Mouse (Mus musculus) right cerebral cortex, adult 2 months (tissue): Measurements from ENCODE around the gene Bend7.

Experiments used
- DNase-seq, 2 experiments: peaks; one replicate each; pipeline ENCODE4 v3.0.0; 2021 to 2022; ENCODE audit warnings: low spot score in 2 of 2

Gene Bend7

GRCm38 (mm10) chr2:4717769-4718661, at the start of gene Bend7:
Bend7 (plus strand) TSS chr2:4717831.
- DNase-seq, result peak; percentile 8 to 10

GRCm38 (mm10) chr2:4668626-4669025, 49.0 kb upstream of the Bend7 start:
- no peak for DNase-seq

- no peak for DNase-seq
Measured at GRCm38 (mm10) chr2:4669701-4670100, 47.9 kb upstream of the Bend7 start.

- DNase-seq, result no peak
Measured at GRCm38 (mm10) chr2:4671636-4672035, 46.0 kb upstream of the Bend7 start.

GRCm38 (mm10) chr2:4679886-4680285, 37.7 kb upstream of the Bend7 start:
- DNase-seq, result no peak

- no peak for DNase-seq
Measured at GRCm38 (mm10) chr2:4711262-4711661, 6.4 kb upstream of the Bend7 start.

GRCm38 (mm10) chr2:4717081-4717768, 406 bp upstream of the Bend7 start:
- peak; percentile 4 to 6 for DNase-seq

- DNase-seq, result no peak
Measured at GRCm38 (mm10) chr2:4723088-4723487, 5.5 kb downstream of the Bend7 start.

- DNase-seq, result no peak
Measured at GRCm38 (mm10) chr2:4730161-4730560, 12.5 kb downstream of the Bend7 start.

- no peak for DNase-seq
Measured at GRCm38 (mm10) chr2:4733971-4734370, 16.3 kb downstream of the Bend7 start.

GRCm38 (mm10) chr2:4736095-4736797, 18.6 kb downstream of the Bend7 start:
- no peak for DNase-seq

- no peak for DNase-seq
Measured at GRCm38 (mm10) chr2:4736798-4737155, 19.1 kb downstream of the Bend7 start.

- DNase-seq, result no peak
Measured at GRCm38 (mm10) chr2:4751918-4752317, 34.3 kb downstream of the Bend7 start.

GRCm38 (mm10) chr2:4755716-4756115, 38.1 kb downstream of the Bend7 start:
- no peak for DNase-seq

GRCm38 (mm10) chr2:4757218-4757617, 39.6 kb downstream of the Bend7 start:
- DNase-seq, result no peak

GRCm38 (mm10) chr2:4760741-4761140, 43.1 kb downstream of the Bend7 start:
- DNase-seq, result no peak

- DNase-seq, result no peak
Measured at GRCm38 (mm10) chr2:4761906-4762305, 44.3 kb downstream of the Bend7 start.

- no peak for DNase-seq
Measured at GRCm38 (mm10) chr2:4764071-4764470, 46.4 kb downstream of the Bend7 start.

GRCm38 (mm10) chr2:4770376-4770775, 52.7 kb downstream of the Bend7 start:
- DNase-seq, result no peak

- DNase-seq, result no peak
Measured at GRCm38 (mm10) chr2:4773911-4774310, 56.3 kb downstream of the Bend7 start.

- DNase-seq, result no peak
Measured at GRCm38 (mm10) chr2:4777291-4777690, 59.7 kb downstream of the Bend7 start.

GRCm38 (mm10) chr2:4781641-4782040, 64.0 kb downstream of the Bend7 start:
- no peak for DNase-seq
